Mouse (Mus musculus): ENCODE data around the gene Fam107a. TPM values are rescaled to one million over a fixed set of nuclear protein-coding genes. Genes with fewer than 3 reads are reported as not detected.

The Fam107a gene
- polyA plus RNA-seq, 1 experiment from 2014 or later, result 0.36 TPM

DNA sequence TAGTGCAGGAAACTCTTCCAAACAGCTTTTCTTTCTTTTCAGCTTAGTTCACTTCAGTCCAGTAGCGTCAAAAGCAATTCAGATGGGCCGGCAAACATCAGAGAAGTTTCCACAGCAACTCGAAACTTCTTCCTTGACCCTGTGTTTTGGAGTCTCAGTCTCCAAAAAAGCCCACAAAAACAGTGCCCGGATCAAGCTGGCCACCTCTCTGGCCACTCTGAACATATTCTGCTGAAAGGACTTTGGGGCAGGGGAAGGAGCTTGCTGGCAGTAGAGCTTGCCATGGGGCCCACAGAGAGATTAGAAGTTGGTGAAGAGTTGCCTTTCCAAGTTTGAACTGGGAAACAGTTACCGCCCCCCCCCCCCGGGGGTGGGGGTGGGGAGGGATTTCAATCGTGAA, 3.9 kb downstream of the Fam107a start:
- Histone ChIP-seq H3K36me3 (ENCODE audit: control insufficient read depth, insufficient read depth, low read length) (no peaks in the 10 kb centered on the region), H3K27me3 (ENCODE audit: control insufficient read depth, insufficient read depth, low read length) (peaks cover 4% of the 10 kb centered on the region; the same call in 1 of the 2 replicates), H3K4me1 (replicated peaks; ENCODE audit: control insufficient read depth, insufficient read depth) (no peaks in the 10 kb centered on the region), H3K9ac (ENCODE audit: low read length) (no peak overlapping the region), H3K4me3 (ENCODE audit: low read depth, low read length) (no peak overlapping the region), H3K4me2 (replicated peaks; ENCODE audit: low read depth) (no peak overlapping the region), H3K27ac (replicated peaks) (no peak overlapping the region), H3K9me3 (ENCODE audit: control insufficient read depth, low read length) (no peaks in the 10 kb centered on the region)
- TF ChIP-seq CTCF (IDR thresholded peaks at IDR 0.05; ENCODE audit: low read depth) (no peak), EP300 (optimal IDR thresholded peaks at IDR 0.05) (no peak)
- no peak for ATAC-seq (ENCODE audit: low FRiP score, low TSS enrichment)
- DNase-seq (ENCODE audit: low spot score), result no peak
- WGBS, result 46% methylated on average over 7 of the region's 7 CpGs

DNA sequence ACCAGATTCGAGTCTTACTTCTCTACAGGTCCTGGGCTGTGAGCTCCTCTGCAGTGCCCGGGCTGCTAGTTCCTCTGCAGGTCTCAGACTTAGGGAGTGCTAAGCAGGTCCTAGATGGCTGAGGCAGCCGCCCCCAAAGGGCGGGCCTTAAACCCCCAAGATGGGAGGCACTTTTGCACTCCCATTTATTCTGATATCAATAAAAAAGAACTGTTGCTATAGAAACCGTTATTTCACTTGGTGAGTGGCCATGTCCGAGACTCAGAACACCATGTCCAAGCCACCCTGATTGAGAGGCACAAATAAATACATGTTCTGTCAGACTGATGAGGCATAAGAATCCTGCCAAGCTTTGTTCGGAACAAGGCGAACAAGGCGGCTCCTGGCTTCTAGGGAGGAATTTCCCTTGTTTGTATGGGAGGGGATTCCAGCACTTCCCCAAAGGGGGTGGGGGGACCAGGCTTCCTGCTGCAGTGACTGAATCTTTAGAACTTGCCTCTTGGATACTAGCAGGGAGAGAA, 8.1 kb downstream of the Fam107a start:
- Histone ChIP-seq H3K9me3 (ENCODE audit: control insufficient read depth, low read length) (no peaks in the 10 kb centered on the region), H3K4me1 (replicated peaks; ENCODE audit: control insufficient read depth, insufficient read depth) (no peaks in the 10 kb centered on the region), H3K36me3 (ENCODE audit: control insufficient read depth, insufficient read depth, low read length) (no peaks in the 10 kb centered on the region), H3K9ac (ENCODE audit: low read length) (no peak overlapping the region; the same call in 1 of the 2 replicates), H3K27me3 (ENCODE audit: control insufficient read depth, insufficient read depth, low read length) (no peaks in the 10 kb centered on the region), H3K4me2 (replicated peaks; ENCODE audit: low read depth) (no peak overlapping the region), H3K27ac (replicated peaks) (no peak overlapping the region), H3K4me3 (ENCODE audit: low read depth, low read length) (no peak overlapping the region)
- WGBS, result 11% methylated on average over 9 of the region's 9 CpGs
- DNase-seq (ENCODE audit: low spot score), result peak; percentile 17
- ATAC-seq (ENCODE audit: low FRiP score, low TSS enrichment), result no peak; the same call in 1 of the 2 replicates
- TF ChIP-seq CTCF (IDR thresholded peaks at IDR 0.05; ENCODE audit: low read depth), result no peak
- TF ChIP-seq EP300 (optimal IDR thresholded peaks at IDR 0.05), result no peak

DNA sequence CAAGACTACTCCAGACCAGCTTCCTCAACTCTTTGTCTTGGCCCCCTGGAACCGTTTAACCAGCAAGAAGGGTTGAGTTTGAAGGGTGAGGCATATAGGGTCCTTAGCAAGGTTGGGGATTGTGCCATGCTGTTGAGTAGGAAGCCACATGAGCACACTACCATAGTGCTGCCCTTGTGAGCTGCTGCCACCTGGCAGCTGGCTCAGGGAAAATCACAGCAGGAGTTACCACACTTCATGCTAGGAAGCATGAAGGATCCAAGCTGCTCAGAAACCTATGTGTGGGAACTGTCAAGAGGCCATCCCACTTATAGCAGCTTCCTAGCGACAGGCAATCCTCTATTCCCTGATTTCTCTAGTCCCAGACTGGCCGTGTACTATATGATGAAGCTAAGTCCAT, 9.2 kb downstream of the Fam107a start:
- DNase-seq (ENCODE audit: low spot score) (no peak), ATAC-seq (ENCODE audit: low FRiP score, low TSS enrichment) (no peak)
- Histone ChIP-seq H3K27ac (replicated peaks) (no peak overlapping the region), H3K4me3 (ENCODE audit: low read depth, low read length) (no peak overlapping the region), H3K4me2 (replicated peaks; ENCODE audit: low read depth) (no peak overlapping the region), H3K4me1 (replicated peaks; ENCODE audit: control insufficient read depth, insufficient read depth) (no peaks in the 10 kb centered on the region), H3K36me3 (ENCODE audit: control insufficient read depth, insufficient read depth, low read length) (no peaks in the 10 kb centered on the region), H3K27me3 (ENCODE audit: control insufficient read depth, insufficient read depth, low read length) (no peaks in the 10 kb centered on the region), H3K9me3 (ENCODE audit: control insufficient read depth, low read length) (no peaks in the 10 kb centered on the region), H3K9ac (ENCODE audit: low read length) (no peak overlapping the region)
- 68% methylated on average over 3 of the region's 3 CpGs for WGBS
- TF ChIP-seq CTCF (IDR thresholded peaks at IDR 0.05; ENCODE audit: low read depth) (peak; percentile 54), EP300 (optimal IDR thresholded peaks at IDR 0.05) (no peak)

DNA sequence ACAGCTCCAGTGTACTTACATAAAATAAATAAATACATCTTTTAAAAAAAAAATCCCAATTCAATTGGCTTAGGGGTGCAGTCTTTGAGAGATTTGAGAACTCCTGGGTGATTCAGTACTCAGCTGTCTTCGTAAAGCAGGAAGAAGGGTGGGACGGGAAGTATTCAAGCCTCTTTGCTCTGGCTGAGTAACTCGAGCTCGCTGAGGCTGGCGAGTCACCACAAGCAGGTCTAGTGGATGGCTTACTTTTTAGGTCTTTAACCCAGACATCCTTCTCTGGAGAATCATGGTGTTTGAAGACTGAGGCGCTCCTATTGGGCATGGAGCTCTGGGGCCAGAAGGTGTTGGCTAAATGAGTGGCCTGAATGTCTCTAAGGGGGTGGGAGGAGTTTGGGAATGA, 10.9 kb downstream of the Fam107a start:
- no peak for DNase-seq (ENCODE audit: low spot score)
- 59% methylated on average over 6 of the region's 6 CpGs for WGBS
- no peak for ATAC-seq (ENCODE audit: low FRiP score, low TSS enrichment)

DNA sequence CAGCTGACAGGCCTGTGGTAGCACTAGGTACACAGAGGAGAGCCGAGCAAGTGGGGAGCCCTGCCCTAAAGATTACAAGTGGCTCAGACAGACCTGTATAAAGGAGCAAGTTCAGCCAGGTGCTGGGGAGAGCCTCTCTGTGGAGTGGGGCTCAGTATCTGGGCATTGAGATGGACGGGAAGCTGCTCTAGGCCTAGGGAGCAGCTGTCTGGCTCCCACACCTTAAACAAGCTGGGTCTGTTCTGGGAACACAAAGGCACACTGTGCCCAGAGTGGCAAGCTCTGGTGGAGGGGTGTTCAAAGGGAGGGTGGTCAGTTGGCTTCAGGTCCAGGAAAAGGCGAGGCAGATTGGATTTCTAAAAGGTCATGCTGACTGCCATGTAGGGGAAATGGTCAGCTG, 12.8 kb downstream of the Fam107a start:
- no peaks in the 10 kb centered on the region for H3K27me3 ChIP-seq (ENCODE audit: control insufficient read depth, insufficient read depth, low read length)
- H3K4me1 ChIP-seq (replicated peaks; ENCODE audit: control insufficient read depth, insufficient read depth), result no peaks in the 10 kb centered on the region
- peak; percentile 29 for DNase-seq (ENCODE audit: low spot score)
- 55% methylated on average over 3 of the region's 3 CpGs for WGBS
- no peaks in the 10 kb centered on the region for H3K9me3 ChIP-seq (ENCODE audit: control insufficient read depth, low read length)
- no peak overlapping the region for H3K4me2 ChIP-seq (replicated peaks; ENCODE audit: low read depth)
- no peak overlapping the region for H3K9ac ChIP-seq (ENCODE audit: low read length)
- H3K27ac ChIP-seq (replicated peaks), result no peak overlapping the region
- no peak for TF ChIP-seq CTCF (IDR thresholded peaks at IDR 0.05; ENCODE audit: low read depth)
- H3K36me3 ChIP-seq (ENCODE audit: control insufficient read depth, insufficient read depth, low read length), result no peaks in the 10 kb centered on the region
- ATAC-seq (ENCODE audit: low FRiP score, low TSS enrichment), result peak; percentile 86
- no peak overlapping the region for H3K4me3 ChIP-seq (ENCODE audit: low read depth, low read length)

More for the DNA sequence above, 10.9 kb downstream of the Fam107a start:
- H3K9me3 ChIP-seq (ENCODE audit: control insufficient read depth, low read length), result no peaks in the 10 kb centered on the region
- no peak overlapping the region for H3K9ac ChIP-seq (ENCODE audit: low read length)
- no peak overlapping the region for H3K27ac ChIP-seq (replicated peaks)
- H3K27me3 ChIP-seq (ENCODE audit: control insufficient read depth, insufficient read depth, low read length), result no peaks in the 10 kb centered on the region
- H3K4me1 ChIP-seq (replicated peaks; ENCODE audit: control insufficient read depth, insufficient read depth), result no peaks in the 10 kb centered on the region
- TF ChIP-seq CTCF (IDR thresholded peaks at IDR 0.05; ENCODE audit: low read depth) (no peak), EP300 (optimal IDR thresholded peaks at IDR 0.05) (no peak)
- no peak overlapping the region for H3K4me3 ChIP-seq (ENCODE audit: low read depth, low read length)
- no peaks in the 10 kb centered on the region for H3K36me3 ChIP-seq (ENCODE audit: control insufficient read depth, insufficient read depth, low read length)
- no peak overlapping the region for H3K4me2 ChIP-seq (replicated peaks; ENCODE audit: low read depth)

DNA sequence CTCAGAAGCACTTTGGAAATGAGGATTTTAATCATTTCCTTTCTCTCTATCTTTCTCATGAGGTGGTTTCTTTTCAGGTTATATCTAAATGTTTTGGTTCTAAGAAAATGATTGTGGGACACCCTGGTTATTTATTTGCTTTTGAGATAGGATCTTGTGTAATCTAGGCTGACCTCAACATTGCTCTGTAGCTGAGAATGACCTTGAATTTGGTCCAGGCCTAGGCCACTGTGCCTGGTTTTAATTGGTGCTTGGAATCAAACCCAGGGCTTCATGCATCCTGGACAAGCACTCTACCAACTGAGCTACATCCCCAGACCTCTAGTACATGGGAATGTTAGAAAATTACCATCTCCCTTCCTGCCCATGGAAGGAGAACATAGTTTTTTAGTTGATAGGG, 13.7 kb downstream of the Fam107a start:
- H3K9me3 ChIP-seq (ENCODE audit: control insufficient read depth, low read length), result no peaks in the 10 kb centered on the region
- no peak overlapping the region for H3K4me2 ChIP-seq (replicated peaks; ENCODE audit: low read depth)
- no peaks in the 10 kb centered on the region for H3K4me1 ChIP-seq (replicated peaks; ENCODE audit: control insufficient read depth, insufficient read depth)
- no peak for TF ChIP-seq CTCF (IDR thresholded peaks at IDR 0.05; ENCODE audit: low read depth)
- TF ChIP-seq EP300 (optimal IDR thresholded peaks at IDR 0.05), result no peak
- no peaks in the 10 kb centered on the region for H3K27me3 ChIP-seq (ENCODE audit: control insufficient read depth, insufficient read depth, low read length)
- H3K4me3 ChIP-seq (ENCODE audit: low read depth, low read length), result no peak overlapping the region
- H3K9ac ChIP-seq (ENCODE audit: low read length), result no peak overlapping the region
- no peak for ATAC-seq (ENCODE audit: low FRiP score, low TSS enrichment)
- H3K27ac ChIP-seq (replicated peaks), result no peak overlapping the region
- no peaks in the 10 kb centered on the region for H3K36me3 ChIP-seq (ENCODE audit: control insufficient read depth, insufficient read depth, low read length)
- no peak for DNase-seq (ENCODE audit: low spot score)

All from stomach, postnatal 0 days (tissue).